Mouse (Mus musculus): ENCODE measurements at regions not wholly inside any gene's neighbourhood (a gene's known extent, or its start where the extent isn't known, plus 50 kb on each side); places are given as distances from the start of the nearest gene placed in this dataset.

- no peak overlapping the region for H3ac ChIP-seq (ENCODE audit: control insufficient read depth, insufficient read length)
- no peaks in the 10 kb centered on the region for H3K79me2 ChIP-seq (ENCODE audit: control insufficient read depth, insufficient read depth)
- H3K27me3 ChIP-seq (ENCODE audit: control insufficient read depth, insufficient read depth, insufficient read length), result no peaks in the 10 kb centered on the region
- H3K4me2 ChIP-seq (ENCODE audit: low read depth), result no peak overlapping the region
- TF ChIP-seq MYOD1 (IDR thresholded peaks at IDR 0.05; ENCODE audit: control insufficient read depth in 1 of 3, insufficient read length in 2 of 3, low read depth in 2 of 3), result no peak
- TF ChIP-seq E2F4 (IDR thresholded peaks at IDR 0.05; ENCODE audit: insufficient read depth), result no peak
- H3K36me3 ChIP-seq (ENCODE audit: control insufficient read depth, insufficient read depth), result no peaks in the 10 kb centered on the region
- H3K4me3 ChIP-seq, result no peak overlapping the region
Measured at GRCm38 (mm10) chr10:54365315-54365714, 288.9 kb upstream of the Man1a start.

- Histone ChIP-seq H3K4me2 (ENCODE audit: low read depth) (no peak overlapping the region), H3K36me3 (ENCODE audit: control insufficient read depth, insufficient read depth) (no peaks in the 10 kb centered on the region), H3K79me2 (ENCODE audit: control insufficient read depth, insufficient read depth) (no peaks in the 10 kb centered on the region), H3K4me3 (no peak overlapping the region), H3K27me3 (ENCODE audit: control insufficient read depth, insufficient read depth, insufficient read length) (no peaks in the 10 kb centered on the region), H3ac (ENCODE audit: control insufficient read depth, insufficient read length) (no peak overlapping the region)
- TF ChIP-seq MAX (IDR thresholded peaks at IDR 0.05; ENCODE audit: low read depth) (no peak), CEBPB (IDR thresholded peaks at IDR 0.05; ENCODE audit: insufficient read depth, poor library complexity, severe bottlenecking) (no peak), MYOD1 (IDR thresholded peaks at IDR 0.05; ENCODE audit: control insufficient read depth in 1 of 3, insufficient read length in 2 of 3, low read depth in 2 of 3) (no peak), USF1 (IDR thresholded peaks at IDR 0.05; ENCODE audit: low read depth) (no peak), POLR2A (IDR thresholded peaks at IDR 0.05; ENCODE audit: insufficient read length, low read depth) (no peak), REST (IDR thresholded peaks at IDR 0.05; ENCODE audit: insufficient read depth, insufficient read length) (no peak), TCF12 (IDR thresholded peaks at IDR 0.05; ENCODE audit: insufficient read depth, poor library complexity, severe bottlenecking) (no peak), POLR2AphosphoS2 (IDR thresholded peaks at IDR 0.05; ENCODE audit: insufficient read length, low read depth) (no peak), MYOG (IDR thresholded peaks at IDR 0.05; ENCODE audit: control insufficient read depth in 1 of 3, insufficient read depth in 1 of 3, insufficient read length in 2 of 3, low read depth in 2 of 3) (no peak), SRF (IDR thresholded peaks at IDR 0.05; ENCODE audit: control insufficient read depth, insufficient read length, low read depth) (no peak), TCF3 (IDR thresholded peaks at IDR 0.05; ENCODE audit: insufficient read length, low read depth) (no peak), E2F4 (IDR thresholded peaks at IDR 0.05; ENCODE audit: insufficient read depth) (no peak)
Measured at GRCm38 (mm10) chr10:54337234-54337633, 260.8 kb upstream of the Man1a start.

Data from myocyte (in vitro differentiated cells).